Mouse (Mus musculus): ENCODE measurements around the gene Afp.

GRCm38 (mm10) chr5:90485597-90485996, 4.9 kb upstream of the Afp start:
- no peak for TF ChIP-seq CTCF (IDR thresholded peaks at IDR 0.05; ENCODE audit: low read depth, low read length)
- TF ChIP-seq POLR2A (IDR thresholded peaks at IDR 0.05; ENCODE audit: insufficient read depth, low read length), result no peak
- TF ChIP-seq EP300 (IDR thresholded peaks at IDR 0.05; ENCODE audit: insufficient read depth, low read depth, low read length), result no peak
